Mouse (Mus musculus) kidney, embryonic 14.5 days (tissue): ENCODE measurements around the gene Tsnax. TPM values are rescaled to one million over a fixed set of nuclear protein-coding genes. Genes with fewer than 3 reads are reported as not detected.
A peak's percentile ranks its signal among the peaks of the same experiment; 100 is the strongest.

Source experiments
- ATAC-seq: fragments of 200-750 bp; cut with Nextera tagmentation; 2 replicates; pipeline ENCODE4 v1.8.0; 2017; ENCODE audit warnings: moderate number of reproducible peaks, mild to moderate bottlenecking, moderate TSS enrichment, moderate library complexity; ENCODE audit not compliant: low FRiP score, low TSS enrichment
- H3K27ac ChIP-seq: fragments of 300-500 bp; sonication (generic); 2 replicates; pipeline ENCODE4 v1.5.1; 2014; ENCODE audit warnings: low read depth, mild to moderate bottlenecking, low read length, moderate library complexity, mixed read lengths
- H3K27me3 ChIP-seq: fragments of 300-500 bp; sonication (generic); 2 replicates; pipeline ENCODE4 v1.6.1; 2014; ENCODE audit warnings: mild to moderate bottlenecking, low read length; ENCODE audit not compliant: control insufficient read depth, insufficient read depth
- H3K36me3 ChIP-seq: fragments of 300-500 bp; sonication (generic); 2 replicates; pipeline ENCODE4 v1.6.1; 2014; ENCODE audit warnings: low read length, mixed read lengths; ENCODE audit not compliant: control insufficient read depth, insufficient read depth
- H3K4me1 ChIP-seq: fragments of 300-500 bp; sonication (generic); 2 replicates; pipeline ENCODE4 v1.6.1; 2014; ENCODE audit warnings: low read length, mixed read lengths; ENCODE audit not compliant: control insufficient read depth, insufficient read depth
- H3K4me2 ChIP-seq: fragments of 300-500 bp; sonication (generic); replicated peaks from 2 replicates; pipeline ENCODE4 v1.6.1; 2014; ENCODE audit warnings: low read depth, mild to moderate bottlenecking, low read length
- H3K4me3 ChIP-seq: fragments of 300-500 bp; sonication (generic); 2 replicates; pipeline ENCODE4 v1.5.1; 2014; ENCODE audit warnings: mild to moderate bottlenecking, low read length
- H3K9ac ChIP-seq: fragments of 300-500 bp; sonication (generic); 2 replicates; pipeline ENCODE4 v1.6.1; 2014; ENCODE audit warnings: low read depth, mild to moderate bottlenecking, low read length, moderate library complexity
- H3K9me3 ChIP-seq: fragments of 300-500 bp; sonication (generic); 2 replicates; pipeline ENCODE4 v1.6.1; 2016; ENCODE audit warnings: low read length; ENCODE audit not compliant: control insufficient read depth
- WGBS: fragments of 180-500 bp; shearing (Covaris S2); extraction: QIAGEN DNeasy Blood & Tissue Kit; methylation state at CpG from one replicate; pipeline ENCODE4 v1.1.7; 2014; 5-methylcytosine and 5-hydroxymethylcytosine counted together
- polyA plus RNA-seq: library from polyadenylated mRNA; unstranded; fragments of >200 nt; fragmentation: Nextera tagmentation; extraction: Ambion mirVana; gene quantifications from 2 replicates; pipeline ENCODE4 v1.2.1, GENCODE M21; 2014

Gene Tsnax
- 86.0 and 128 TPM in 2 replicates for polyA plus RNA-seq

DNA sequence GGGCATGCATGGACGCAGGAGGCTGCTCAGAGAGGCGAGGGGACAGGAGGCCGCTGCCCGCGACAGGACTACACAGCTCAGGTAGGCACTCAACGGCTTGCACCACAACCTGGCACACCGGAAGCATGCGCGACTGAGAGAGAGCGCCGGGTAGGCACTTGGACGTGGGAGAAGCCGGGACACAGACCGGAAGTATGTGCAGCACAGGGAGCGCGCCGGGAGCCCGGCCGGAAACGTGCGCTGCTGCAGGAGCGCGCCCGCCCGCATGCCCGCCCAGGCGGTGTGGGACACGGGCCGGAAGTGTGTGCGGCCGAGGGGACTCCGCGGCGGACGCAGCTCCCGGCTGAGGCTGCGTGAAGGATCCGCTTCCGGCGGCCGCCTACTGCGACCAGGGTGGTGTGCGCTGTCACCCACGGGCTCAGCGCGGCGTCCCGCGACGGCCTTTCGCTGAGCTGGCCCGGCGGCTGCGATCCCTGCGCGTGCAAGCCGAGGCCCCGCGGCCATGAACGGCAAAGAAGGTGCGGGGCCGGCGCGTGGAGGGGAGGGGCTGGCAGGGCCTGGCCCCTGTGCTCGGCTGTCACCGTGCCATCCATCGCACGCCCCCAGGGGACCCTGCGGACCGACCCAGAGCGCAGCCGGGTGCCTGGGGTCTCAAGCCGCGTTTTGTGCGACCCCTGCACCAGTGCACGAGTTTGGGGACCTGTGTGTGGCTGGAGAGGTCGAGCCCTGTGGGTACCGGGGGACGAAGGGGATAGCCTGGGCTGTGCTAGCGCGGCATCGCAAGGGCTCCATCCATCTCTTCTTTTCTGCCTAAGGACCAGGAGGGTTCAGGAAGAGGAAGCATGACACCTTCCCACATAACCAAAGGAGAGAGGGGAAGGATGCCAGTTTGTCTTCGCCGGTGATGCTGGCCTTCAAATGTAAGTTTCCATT lies at the start of gene Tsnax:
Gene Tsnax, plus strand, starts transcription at position 303 of the 933 bp plus-strand sequence.
- Histone ChIP-seq H3K4me2 (peak within 1 kb of the TSS; percentile 74), H3K4me3 (peak within 1 kb of the TSS; percentile 93), H3K9me3 (no peaks in the 10 kb centered on the region), H3K9ac (peak within 1 kb of the TSS; percentile 91), H3K27me3 (no peaks in the 10 kb centered on the region), H3K36me3 (peaks cover 25% of the 10 kb centered on the region), H3K27ac (peak within 1 kb of the TSS; percentile 79), H3K4me1 (peaks cover 2% of the 10 kb centered on the region; the same call in 1 of the 2 replicates)
- peak; percentile 98 for ATAC-seq
- WGBS = 3% methylated on average over 74 of the region's 84 CpGs

DNA sequence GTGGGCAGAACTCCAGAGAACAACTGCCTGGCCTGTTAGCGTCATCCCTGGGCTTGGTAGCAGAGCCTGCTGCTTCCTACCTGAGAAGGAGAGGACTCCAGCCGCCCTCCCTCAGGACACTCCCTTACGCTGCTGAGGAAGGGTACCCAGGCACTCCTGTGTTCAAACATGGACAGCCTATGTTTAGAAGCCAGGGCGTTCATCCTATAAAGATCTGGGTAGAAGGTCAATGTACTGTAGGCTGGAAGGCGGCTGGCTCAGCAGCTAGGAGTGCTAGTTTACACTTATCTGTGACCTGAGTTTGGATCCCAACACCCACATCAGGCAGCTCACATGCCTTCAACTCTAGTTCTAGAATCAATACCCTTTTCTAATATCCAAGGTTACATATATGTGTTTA lies 49.6 kb upstream of the Tsnax start:
- no peak for ATAC-seq

GRCm38 (mm10) chr8:124964966-124965365 lies 47.8 kb upstream of the Tsnax start:
- no peak overlapping the region for H3K9ac ChIP-seq
- H3K4me2 ChIP-seq = no peak overlapping the region
- H3K27ac ChIP-seq = no peak overlapping the region
- WGBS = 85% methylated on average over 8 of the region's 8 CpGs
- 0 out of 2 replicates have a peak, but pooled peaks cover 6% of the 10 kb centered on the region for H3K4me1 ChIP-seq
- H3K9me3 ChIP-seq = no peaks in the 10 kb centered on the region
- no peaks in the 10 kb centered on the region; the same call in 1 of the 2 replicates for H3K27me3 ChIP-seq
- no peak overlapping the region for H3K4me3 ChIP-seq
- ATAC-seq = no peak
- H3K36me3 ChIP-seq = no peaks in the 10 kb centered on the region

More for the DNA sequence above, 49.6 kb upstream of the Tsnax start:
- 0 out of 2 replicates have a peak, but pooled peaks cover 2% of the 10 kb centered on the region for H3K4me1 ChIP-seq
- no peak overlapping the region for H3K9ac ChIP-seq
- H3K36me3 ChIP-seq = no peaks in the 10 kb centered on the region
- no peak overlapping the region for H3K4me2 ChIP-seq
- H3K4me3 ChIP-seq = no peak overlapping the region
- 92% methylated on average over 5 of the region's 5 CpGs for WGBS
- no peak overlapping the region for H3K27ac ChIP-seq
- no peaks in the 10 kb centered on the region for H3K27me3 ChIP-seq
- H3K9me3 ChIP-seq = no peaks in the 10 kb centered on the region

GRCm38 (mm10) chr8:124970312-124970933 lies 42.4 kb upstream of the Tsnax start:
- 70% methylated on average over 6 of the region's 6 CpGs for WGBS
- 0 out of 2 replicates have a peak, but pooled peaks cover 4% of the 10 kb centered on the region for H3K4me1 ChIP-seq
- no peak overlapping the region for H3K9ac ChIP-seq
- no peak overlapping the region for H3K27ac ChIP-seq
- peaks cover 3% of the 10 kb centered on the region; the same call in 1 of the 2 replicates for H3K9me3 ChIP-seq
- ATAC-seq = no peak
- H3K27me3 ChIP-seq = no peaks in the 10 kb centered on the region; the same call in 1 of the 2 replicates
- no peak overlapping the region for H3K4me3 ChIP-seq
- no peak overlapping the region for H3K4me2 ChIP-seq
- H3K36me3 ChIP-seq = no peaks in the 10 kb centered on the region

- H3K27me3 ChIP-seq = no peaks in the 10 kb centered on the region; the same call in 1 of the 2 replicates
- no peak overlapping the region for H3K4me2 ChIP-seq
- no peak overlapping the region for H3K27ac ChIP-seq
- WGBS = 71% methylated on average over 8 of the region's 8 CpGs
- no peaks in the 10 kb centered on the region for H3K36me3 ChIP-seq
- no peak for ATAC-seq
- no peak overlapping the region for H3K4me3 ChIP-seq
- H3K9me3 ChIP-seq = peaks cover 3% of the 10 kb centered on the region; the same call in 1 of the 2 replicates
- H3K9ac ChIP-seq = no peak overlapping the region
- 0 out of 2 replicates have a peak, but pooled peaks cover 4% of the 10 kb centered on the region for H3K4me1 ChIP-seq
Measured at GRCm38 (mm10) chr8:124973221-124973620, 39.6 kb upstream of the Tsnax start.

- no peaks in the 10 kb centered on the region for H3K4me1 ChIP-seq
- peaks cover 3% of the 10 kb centered on the region; the same call in 1 of the 2 replicates for H3K9me3 ChIP-seq
- H3K9ac ChIP-seq = no peak overlapping the region
- H3K4me2 ChIP-seq = no peak overlapping the region
- H3K27ac ChIP-seq = no peak overlapping the region
- no peak overlapping the region for H3K4me3 ChIP-seq
- no peaks in the 10 kb centered on the region for H3K36me3 ChIP-seq
- ATAC-seq = no peak
- WGBS = 74% methylated on average over 4 of the region's 4 CpGs
- no peaks in the 10 kb centered on the region for H3K27me3 ChIP-seq
Measured at GRCm38 (mm10) chr8:124974254-124974653, 38.5 kb upstream of the Tsnax start.

- Histone ChIP-seq H3K9ac (no peak overlapping the region), H3K9me3 (peaks cover 3% of the 10 kb centered on the region; the same call in 1 of the 2 replicates), H3K4me1 (no peaks in the 10 kb centered on the region), H3K4me3 (no peak overlapping the region), H3K36me3 (no peaks in the 10 kb centered on the region), H3K4me2 (no peak overlapping the region), H3K27me3 (no peaks in the 10 kb centered on the region), H3K27ac (no peak overlapping the region)
- WGBS = 92% methylated on average over 6 of the region's 6 CpGs
- no peak for ATAC-seq
Measured at GRCm38 (mm10) chr8:124976211-124976610, 36.6 kb upstream of the Tsnax start.

DNA sequence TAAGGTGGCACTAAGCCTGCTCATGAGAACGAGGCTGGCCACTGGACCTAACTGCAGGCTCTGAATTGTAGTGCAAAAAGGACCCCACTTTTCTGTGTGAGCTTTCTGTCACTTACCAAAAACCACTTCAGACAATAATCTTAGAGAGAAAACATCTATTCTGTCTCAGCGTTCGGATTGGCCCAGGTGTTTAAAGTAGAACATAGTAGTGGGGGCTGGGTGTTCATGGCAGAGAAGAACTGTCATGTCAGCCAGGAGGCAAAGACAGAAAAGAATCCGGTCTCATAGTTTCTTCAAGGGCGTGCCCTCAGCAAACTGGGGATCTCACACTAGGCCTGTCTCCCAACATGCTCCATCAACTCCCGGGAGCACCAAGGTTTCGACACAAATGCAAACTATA lies 34.8 kb upstream of the Tsnax start:
- WGBS = 80% methylated on average over 7 of the region's 7 CpGs
- Histone ChIP-seq H3K4me3 (no peak overlapping the region), H3K4me2 (no peak overlapping the region), H3K4me1 (no peaks in the 10 kb centered on the region), H3K36me3 (no peaks in the 10 kb centered on the region), H3K9ac (no peak overlapping the region), H3K9me3 (no peaks in the 10 kb centered on the region), H3K27me3 (no peaks in the 10 kb centered on the region), H3K27ac (no peak overlapping the region)
- ATAC-seq = no peak
